Mouse (Mus musculus) liver, embryonic 14.5 days (tissue): ENCODE measurements around the gene Ier2. TPM values are rescaled to one million over a fixed set of nuclear protein-coding genes. Genes with fewer than 3 reads are reported as not detected.

ENCODE experiments used
- ATAC-seq: fragments of 200-750 bp; cut with Nextera tagmentation; 2 replicates; pipeline ENCODE4 v1.8.0; 2017; ENCODE audit warnings: moderate number of reproducible peaks, mild to moderate bottlenecking, moderate library complexity; ENCODE audit not compliant: insufficient read depth
- DNase-seq, 3 experiments: peaks; one replicate each; pipeline ENCODE4 v3.0.0-alpha.2; 2012 to 2013; ENCODE audit warnings: low read depth in 3 of 3, low spot score in 3 of 3
- H3K27ac ChIP-seq: fragments of 300-500 bp; sonication (generic); 2 replicates; pipeline ENCODE4 v1.5.1; 2014; ENCODE audit warnings: moderate library complexity, mild to moderate bottlenecking, control low read depth, inconsistent platforms
- H3K27me3 ChIP-seq: fragments of 300-500 bp; sonication (generic); 2 replicates; pipeline ENCODE4 v1.6.1; 2014; ENCODE audit warnings: mild to moderate bottlenecking, low read length, moderate library complexity; ENCODE audit not compliant: control insufficient read depth, insufficient read depth
- H3K36me3 ChIP-seq: fragments of 300-500 bp; sonication (generic); replicated peaks from 2 replicates; pipeline ENCODE4 v1.6.1; 2014; ENCODE audit warnings: low read depth; ENCODE audit not compliant: control insufficient read depth, insufficient read depth
- H3K4me1 ChIP-seq, 2 experiments: fragments of 200-500 bp in 1 of 2; fragments of 300-500 bp in 1 of 2; sonication (generic) in 1 of 2; replicated peaks; 2 replicates each; pipeline ENCODE4 v1.6.1; 2012 to 2014; ENCODE audit warnings: antibody characterized with exemption in 1 of 2, inconsistent platforms in 1 of 2, low read length in 1 of 2; ENCODE audit not compliant: control insufficient read depth in 2 of 2, insufficient read depth in 2 of 2
- H3K4me2 ChIP-seq: fragments of 300-500 bp; sonication (generic); 2 replicates; pipeline ENCODE4 v1.6.1; 2014; ENCODE audit warnings: low read depth, mild to moderate bottlenecking, control low read depth, moderate library complexity
- H3K4me3 ChIP-seq, 2 experiments: fragments of 200-500 bp in 1 of 2; fragments of 300-500 bp in 1 of 2; sonication (generic) in 1 of 2; 2 replicates each; pipeline ENCODE4 v1.5.1; 2012 to 2014; ENCODE audit warnings: low read depth in 2 of 2, low read length in 2 of 2, mild to moderate bottlenecking in 2 of 2, control low read depth in 1 of 2, inconsistent platforms in 1 of 2, moderate library complexity in 1 of 2; ENCODE audit not compliant: insufficient read depth in 1 of 2
- H3K9ac ChIP-seq: fragments of 300-500 bp; sonication (generic); replicated peaks from 2 replicates; pipeline ENCODE4 v1.6.1; 2014; ENCODE audit warnings: mild to moderate bottlenecking, control low read depth, moderate library complexity
- H3K9me3 ChIP-seq: fragments of 300-500 bp; sonication (generic); 2 replicates; pipeline ENCODE4 v1.6.1; 2016; ENCODE audit warnings: low read length, mixed read lengths; ENCODE audit not compliant: control insufficient read depth
- CTCF ChIP-seq: IDR thresholded peaks from 2 replicates; pipeline ENCODE4 v1.5.1; 2016; ENCODE audit warnings: antibody characterized with exemption, low read depth, control low read depth
- EP300 ChIP-seq: IDR thresholded peaks from 2 replicates; pipeline ENCODE4 v1.6.1; 2016; ENCODE audit warnings: antibody characterized with exemption, low read depth
- WGBS: fragments of 180-500 bp; shearing (Covaris S2); extraction: QIAGEN DNeasy Blood & Tissue Kit; methylation state at CpG from one replicate; pipeline ENCODE4 v1.1.7; 2014; ENCODE audit not compliant: insufficient replicate concordance; 5-methylcytosine and 5-hydroxymethylcytosine counted together
- polyA plus RNA-seq, 2 experiments: library from polyadenylated mRNA; depleted of rRNA in 1 of 2; stranded (reverse) in 1 of 2; unstranded in 1 of 2; fragments of >200 nt; fragmentation: Nextera tagmentation in 1 of 2; extraction: Ambion mirVana in 1 of 2; gene quantifications; 2 replicates each; pipeline versions ENCODE4 v1.2.1 to v1.2.3; 2012 to 2014

Ier2 gene
- polyA plus RNA-seq, 2 experiments = 8.4 to 12.6 TPM

DNA sequence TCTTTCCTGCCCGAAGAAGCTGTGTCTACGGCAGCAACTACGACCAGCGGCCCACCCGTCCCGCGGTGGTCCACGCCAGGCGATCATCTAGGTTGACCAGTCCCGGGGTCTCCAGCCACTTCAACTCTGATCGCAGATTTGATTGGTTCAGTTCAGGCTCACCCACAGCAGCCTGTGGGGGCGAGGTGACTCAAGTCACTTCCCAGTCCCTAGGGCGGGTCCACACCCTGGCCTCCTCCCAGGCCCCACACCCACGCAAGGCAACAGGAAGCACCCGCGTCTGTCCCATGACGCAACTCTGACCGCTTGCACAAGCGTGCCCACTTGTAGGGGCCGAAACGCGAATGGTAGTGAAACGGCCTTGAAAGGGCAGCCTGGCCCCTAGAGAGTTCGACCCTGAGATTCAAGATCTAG is 1.2 kb downstream of the Ier2 start:
- TF ChIP-seq EP300 (no peak), CTCF (peak; percentile 22; the same call in 1 of the 2 replicates)
- Histone ChIP-seq H3K9ac (peak overlapping the region; percentile 81), H3K27me3 (no peaks in the 10 kb centered on the region), H3K36me3 (no peaks in the 10 kb centered on the region), H3K9me3 (no peaks in the 10 kb centered on the region), H3K27ac (peak overlapping the region; percentile 98), H3K4me1 (peaks cover 42 to 50% of the 10 kb centered on the region in 2 experiments), H3K4me2 (peak overlapping the region; percentile 98), H3K4me3 (peak overlapping the region; percentile 85 to 89)
- peak; percentile 53 for ATAC-seq
- under 1% methylated on average over 24 of the region's 24 CpGs for WGBS
- DNase-seq = peak; percentile 66 to 81 (median 70)

- no peak for ATAC-seq
- H3K4me1 ChIP-seq = peaks cover 44 to 52% of the 10 kb centered on the region in 2 experiments
- TF ChIP-seq EP300 (no peak), CTCF (no peak)
Observed at GRCm38 (mm10) chr8:84660819-84661457, 1.7 kb downstream of the Ier2 start.

GRCm38 (mm10) chr8:84659936-84660818 is 2.5 kb downstream of the Ier2 start:
- peak overlapping the region; percentile 81 for H3K9ac ChIP-seq
- H3K36me3 ChIP-seq = no peaks in the 10 kb centered on the region
- H3K27ac ChIP-seq = peak overlapping the region; percentile 98
- peaks cover 40 to 48% of the 10 kb centered on the region in 2 experiments for H3K4me1 ChIP-seq
- H3K9me3 ChIP-seq = no peaks in the 10 kb centered on the region
- peak overlapping the region; percentile 98 for H3K4me2 ChIP-seq
- 1% methylated on average over 33 of the region's 33 CpGs for WGBS
- no peak for ATAC-seq
- peaks cover 3% of the 10 kb centered on the region; the same call in 1 of the 2 replicates for H3K27me3 ChIP-seq
- TF ChIP-seq CTCF (no peak), EP300 (no peak)
- peak in 1 of 3 experiments; percentile 60 for DNase-seq
- peak overlapping the region; percentile 85 to 89 for H3K4me3 ChIP-seq

More at GRCm38 (mm10) chr8:84660819-84661457, 1.7 kb downstream of the Ier2 start:
- WGBS = under 1% methylated on average over 20 of the region's 20 CpGs
- peak overlapping the region; percentile 81 for H3K9ac ChIP-seq
- H3K36me3 ChIP-seq = no peaks in the 10 kb centered on the region
- peak overlapping the region; percentile 85 to 89 for H3K4me3 ChIP-seq
- peak overlapping the region; percentile 98 for H3K27ac ChIP-seq
- H3K27me3 ChIP-seq = no peaks in the 10 kb centered on the region; the same call in 1 of the 2 replicates
- no peaks in the 10 kb centered on the region for H3K9me3 ChIP-seq
- DNase-seq = peak in 1 of 3 experiments; percentile 55
- H3K4me2 ChIP-seq = peak overlapping the region; percentile 98

- H3K36me3 ChIP-seq = no peaks in the 10 kb centered on the region
- H3K27me3 ChIP-seq = peaks cover 3% of the 10 kb centered on the region; the same call in 1 of the 2 replicates
- no peak overlapping the region for H3K4me3 ChIP-seq
- H3K4me2 ChIP-seq = no peak overlapping the region
- peaks cover 40 to 48% of the 10 kb centered on the region in 2 experiments for H3K4me1 ChIP-seq
- ATAC-seq (no peak), DNase-seq (no peak)
- no peak overlapping the region for H3K27ac ChIP-seq
- TF ChIP-seq CTCF (no peak), EP300 (no peak)
- H3K9ac ChIP-seq = no peak overlapping the region
- 10% methylated on average over 1 of the region's 1 CpGs for WGBS
- no peaks in the 10 kb centered on the region for H3K9me3 ChIP-seq
Observed at GRCm38 (mm10) chr8:84658951-84659350, 3.7 kb downstream of the Ier2 start.
